Mouse (Mus musculus) midbrain, embryonic 15.5 days (tissue): Measurements from ENCODE around the gene H2-M5. TPM values are rescaled to one million over a fixed set of nuclear protein-coding genes. Genes with fewer than 3 reads are reported as not detected.
A peak's percentile ranks its signal among the peaks of the same experiment; 100 is the strongest.

Source experiments
- ATAC-seq: fragments of 200-750 bp; cut with Nextera tagmentation; replicated peaks from 2 replicates; pipeline ENCODE4 v1.8.0; 2017; ENCODE audit warnings: moderate TSS enrichment
- H3K27ac ChIP-seq: fragments of 300-500 bp; sonication (generic); 2 replicates; pipeline ENCODE4 v1.5.1; 2015; ENCODE audit warnings: mild to moderate bottlenecking, inconsistent platforms
- H3K27me3 ChIP-seq: fragments of 300-500 bp; sonication (generic); replicated peaks from 2 replicates; pipeline ENCODE4 v1.6.1; 2015; ENCODE audit warnings: inconsistent platforms
- H3K36me3 ChIP-seq: fragments of 300-500 bp; sonication (generic); replicated peaks from 2 replicates; pipeline ENCODE4 v1.6.1; 2015; ENCODE audit warnings: inconsistent platforms
- H3K4me1 ChIP-seq: fragments of 300-500 bp; sonication (generic); 2 replicates; pipeline ENCODE4 v1.6.1; 2015; ENCODE audit warnings: inconsistent platforms
- H3K4me2 ChIP-seq: fragments of 300-500 bp; sonication (generic); 2 replicates; pipeline ENCODE4 v1.6.1; 2015; ENCODE audit warnings: inconsistent platforms, mild to moderate bottlenecking, moderate library complexity
- H3K4me3 ChIP-seq: fragments of 300-500 bp; sonication (generic); 2 replicates; pipeline ENCODE4 v1.5.1; 2015; ENCODE audit warnings: mild to moderate bottlenecking, inconsistent platforms
- H3K9ac ChIP-seq: fragments of 300-500 bp; sonication (generic); 2 replicates; pipeline ENCODE4 v1.6.1; 2015; ENCODE audit warnings: mild to moderate bottlenecking, inconsistent platforms
- H3K9me3 ChIP-seq: fragments of 300-500 bp; sonication (generic); 2 replicates; pipeline ENCODE4 v1.6.1; 2016; ENCODE audit warnings: inconsistent platforms
- WGBS: fragments of 180-500 bp; shearing (Covaris S2); methylation state at CpG from one replicate; pipeline ENCODE4 v1.1.7; 2015; ENCODE audit warnings: mixed read lengths; 5-methylcytosine and 5-hydroxymethylcytosine counted together
- polyA plus RNA-seq: library from polyadenylated mRNA; unstranded; fragments of >200 nt; fragmentation: Nextera tagmentation; extraction: Ambion mirVana; gene quantifications from 2 replicates; pipeline ENCODE4 v1.2.1, GENCODE M21; 2015

Gene H2-M5
- polyA plus RNA-seq, 1 experiment from 2014 or later = 3.8 TPM

GRCm38 (mm10) chr17:36957999-36958743 is 31.2 kb downstream of the H2-M5 start, which contains the start of the genes Znrd1 and Znrd1as:
Gene Znrd1, minus strand, starts transcription at chr17:36958559.
Gene Znrd1as, plus strand, starts transcription at chr17:36958592.
- H3K27me3 ChIP-seq = no peaks in the 10 kb centered on the region
- peak within 1 kb of the TSS; percentile 66 for H3K9ac ChIP-seq
- under 1% methylated on average over 46 of the region's 46 CpGs for WGBS
- no peaks in the 10 kb centered on the region for H3K9me3 ChIP-seq
- H3K4me1 ChIP-seq = peaks cover 27% of the 10 kb centered on the region
- ATAC-seq = peak; percentile 97
- peak within 1 kb of the TSS; percentile 80 for H3K27ac ChIP-seq
- H3K4me2 ChIP-seq = peak within 1 kb of the TSS; percentile 84
- H3K4me3 ChIP-seq = peak within 1 kb of the TSS; percentile 67
- H3K36me3 ChIP-seq = peaks cover 10% of the 10 kb centered on the region; the same call in 1 of the 2 replicates

DNA sequence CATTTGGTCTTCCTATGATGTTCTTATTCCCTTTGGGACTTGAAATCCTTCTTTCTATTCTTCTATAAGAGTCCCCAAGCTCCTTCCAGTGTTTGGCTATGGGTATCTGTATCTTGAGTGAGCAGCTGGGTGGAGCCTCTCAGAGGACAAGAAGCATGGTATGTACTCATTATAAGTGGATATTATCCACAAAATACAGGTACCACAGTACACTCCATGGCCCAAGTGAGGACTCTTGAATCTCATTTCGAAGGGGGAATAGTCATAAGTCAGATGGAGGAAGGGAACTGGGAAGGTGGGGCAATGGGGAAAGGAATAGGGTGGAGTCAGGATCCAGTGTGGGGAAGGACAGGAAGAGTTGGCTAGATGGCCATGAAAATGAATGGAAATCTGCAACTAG is 36.3 kb downstream of the H2-M5 start:
- Histone ChIP-seq H3K9ac (no peak overlapping the region), H3K36me3 (peaks cover 18% of the 10 kb centered on the region), H3K27ac (no peak overlapping the region), H3K4me2 (no peak overlapping the region), H3K9me3 (no peaks in the 10 kb centered on the region), H3K4me1 (peaks cover 32% of the 10 kb centered on the region), H3K27me3 (no peaks in the 10 kb centered on the region), H3K4me3 (no peak overlapping the region)
- ATAC-seq = no peak
- WGBS = 91% methylated on average over 1 of the region's 1 CpGs

DNA sequence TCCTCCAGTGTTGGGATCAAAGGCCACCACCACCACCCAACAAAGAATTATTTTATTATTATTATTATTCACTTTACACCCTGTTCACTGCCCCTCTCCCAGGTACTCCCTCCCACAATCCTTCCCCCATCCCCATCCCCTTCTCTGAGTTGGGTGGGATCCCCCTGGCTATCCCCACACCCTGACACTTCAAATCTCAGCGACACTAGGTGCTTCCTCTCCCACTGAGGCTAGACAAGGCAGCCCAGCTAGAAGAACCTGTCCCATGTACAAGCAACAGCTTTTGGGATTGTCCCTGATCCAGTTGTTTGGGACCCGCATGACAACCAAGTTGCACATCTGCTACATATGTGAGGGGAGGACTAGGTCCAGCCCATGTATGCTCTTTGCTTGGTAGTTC is 36.7 kb downstream of the H2-M5 start:
- peaks cover 32% of the 10 kb centered on the region for H3K4me1 ChIP-seq
- no peaks in the 10 kb centered on the region for H3K9me3 ChIP-seq
- H3K4me3 ChIP-seq = no peak overlapping the region
- H3K4me2 ChIP-seq = no peak overlapping the region
- H3K27ac ChIP-seq = no peak overlapping the region
- H3K27me3 ChIP-seq = no peaks in the 10 kb centered on the region
- WGBS = 92% methylated on average over 2 of the region's 2 CpGs
- no peak for ATAC-seq
- H3K9ac ChIP-seq = no peak overlapping the region
- peaks cover 18% of the 10 kb centered on the region for H3K36me3 ChIP-seq

- H3K27me3 ChIP-seq = no peaks in the 10 kb centered on the region
- peaks cover 11% of the 10 kb centered on the region for H3K36me3 ChIP-seq
- H3K27ac ChIP-seq = peak within 1 kb of the TSS; percentile 89
- WGBS = 1% methylated on average over 36 of the region's 36 CpGs
- H3K4me1 ChIP-seq = peaks cover 29% of the 10 kb centered on the region
- peak; percentile 96 for ATAC-seq
- peak within 1 kb of the TSS; percentile 70 for H3K4me2 ChIP-seq
- H3K9me3 ChIP-seq = no peaks in the 10 kb centered on the region
- peak within 1 kb of the TSS; percentile 60 for H3K9ac ChIP-seq
- H3K4me3 ChIP-seq = peak within 1 kb of the TSS; percentile 61
Observed at GRCm38 (mm10) chr17:36950981-36951947, 38.1 kb downstream of the H2-M5 start, which contains the start of gene Ppp1r11. Gene Ppp1r11, minus strand, starts transcription at chr17:36951741.

DNA sequence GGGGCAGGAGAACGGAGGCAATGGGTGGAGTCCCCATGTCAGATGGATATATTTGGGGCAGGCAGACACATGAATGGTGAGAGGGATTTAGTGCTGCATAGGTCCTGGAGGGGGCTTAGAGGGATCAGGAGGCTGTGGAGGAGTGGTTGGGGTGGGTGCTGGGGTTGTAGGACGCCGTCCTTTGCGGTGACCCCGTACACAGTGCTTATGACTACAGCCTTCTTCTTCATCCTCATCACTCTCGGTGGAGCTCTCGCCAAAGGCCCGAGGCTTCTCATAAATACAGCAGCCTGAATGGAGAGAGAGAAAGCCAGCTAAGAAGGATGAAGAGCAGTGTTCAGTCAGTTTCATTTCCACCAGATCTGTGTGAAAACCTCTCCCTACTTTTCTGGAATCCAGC is 40.1 kb downstream of the H2-M5 start:
- Histone ChIP-seq H3K4me2 (no peak overlapping the region), H3K27me3 (peaks cover 11% of the 10 kb centered on the region), H3K4me3 (no peak overlapping the region), H3K27ac (no peak overlapping the region), H3K9me3 (no peaks in the 10 kb centered on the region), H3K9ac (no peak overlapping the region), H3K36me3 (peaks cover 8% of the 10 kb centered on the region; the same call in 1 of the 2 replicates), H3K4me1 (peaks cover 27% of the 10 kb centered on the region)
- no peak for ATAC-seq
- 91% methylated on average over 8 of the region's 8 CpGs for WGBS

- WGBS = 92% methylated on average over 1 of the region's 1 CpGs
- Histone ChIP-seq H3K27ac (no peak overlapping the region), H3K4me3 (no peak overlapping the region), H3K36me3 (peaks cover 8% of the 10 kb centered on the region; the same call in 1 of the 2 replicates), H3K9ac (no peak overlapping the region), H3K4me1 (peaks cover 29% of the 10 kb centered on the region), H3K9me3 (no peaks in the 10 kb centered on the region), H3K4me2 (no peak overlapping the region), H3K27me3 (peaks cover 19% of the 10 kb centered on the region)
- ATAC-seq = no peak
Observed at GRCm38 (mm10) chr17:36948286-36948685, 41.1 kb downstream of the H2-M5 start.

- ATAC-seq = peak; percentile 55
- peak overlapping the region; percentile 77 for H3K27ac ChIP-seq
- H3K27me3 ChIP-seq = peaks cover 29% of the 10 kb centered on the region
- no peaks in the 10 kb centered on the region for H3K9me3 ChIP-seq
- under 1% methylated on average over 60 of the region's 62 CpGs for WGBS
- peaks cover 8% of the 10 kb centered on the region; the same call in 1 of the 2 replicates for H3K36me3 ChIP-seq
- H3K9ac ChIP-seq = peak overlapping the region; percentile 66
- H3K4me3 ChIP-seq = peak overlapping the region; percentile 51
- H3K4me1 ChIP-seq = peaks cover 39% of the 10 kb centered on the region
- H3K4me2 ChIP-seq = peak overlapping the region; percentile 87
Observed at GRCm38 (mm10) chr17:36947051-36947819, 42.1 kb downstream of the H2-M5 start.

DNA sequence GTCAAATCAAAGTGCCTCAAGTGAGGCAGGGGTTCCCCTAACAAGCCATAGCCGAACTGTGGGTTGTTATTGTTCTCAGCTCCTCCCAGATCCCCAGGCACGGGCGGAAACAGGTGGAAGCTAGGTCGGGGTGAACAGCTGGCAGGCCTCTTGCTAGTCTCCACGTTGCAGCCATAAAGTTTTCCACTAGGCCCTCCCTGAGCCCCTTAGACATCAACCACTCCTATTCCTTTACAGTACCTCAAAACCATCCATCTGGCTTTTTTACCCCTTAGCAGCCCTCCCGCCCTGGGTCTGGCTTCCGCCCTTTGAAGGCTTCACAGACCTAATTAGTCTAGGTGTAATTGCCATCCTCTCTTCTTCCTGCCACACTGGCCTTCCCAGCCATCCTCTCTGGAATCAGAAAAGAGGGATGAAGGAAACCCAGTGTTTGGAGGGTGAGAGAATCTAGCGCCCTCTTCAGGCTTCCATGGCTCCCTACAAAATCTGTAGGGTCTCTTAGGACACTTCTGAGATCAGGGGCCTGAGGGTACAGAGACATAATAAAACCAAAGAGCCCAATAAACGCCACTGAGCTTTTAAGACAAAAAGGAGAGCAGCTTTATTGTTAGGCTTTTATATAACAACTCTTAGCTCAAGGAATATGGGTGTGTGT is 45.1 kb downstream of the H2-M5 start:
- peaks cover 47% of the 10 kb centered on the region for H3K27me3 ChIP-seq
- H3K9me3 ChIP-seq = no peaks in the 10 kb centered on the region
- H3K4me2 ChIP-seq = no peak overlapping the region
- H3K4me3 ChIP-seq = no peak overlapping the region
- 31% methylated on average over 9 of the region's 9 CpGs for WGBS
- peaks cover 6% of the 10 kb centered on the region; the same call in 1 of the 2 replicates for H3K36me3 ChIP-seq
- H3K9ac ChIP-seq = no peak overlapping the region
- no peak overlapping the region for H3K27ac ChIP-seq
- ATAC-seq = no peak
- H3K4me1 ChIP-seq = peaks cover 27% of the 10 kb centered on the region

GRCm38 (mm10) chr17:36943691-36944090 is 45.6 kb downstream of the H2-M5 start:
- H3K4me1 ChIP-seq = peaks cover 27% of the 10 kb centered on the region
- H3K9me3 ChIP-seq = no peaks in the 10 kb centered on the region
- H3K4me3 ChIP-seq = peak overlapping the region; percentile 41
- no peak overlapping the region for H3K9ac ChIP-seq
- no peak for ATAC-seq
- peaks cover 47% of the 10 kb centered on the region for H3K27me3 ChIP-seq
- no peak overlapping the region for H3K27ac ChIP-seq
- WGBS = 22% methylated on average over 5 of the region's 5 CpGs
- H3K36me3 ChIP-seq = peaks cover under 1% of the 10 kb centered on the region; the same call in 1 of the 2 replicates
- peak overlapping the region; percentile 72 for H3K4me2 ChIP-seq

DNA sequence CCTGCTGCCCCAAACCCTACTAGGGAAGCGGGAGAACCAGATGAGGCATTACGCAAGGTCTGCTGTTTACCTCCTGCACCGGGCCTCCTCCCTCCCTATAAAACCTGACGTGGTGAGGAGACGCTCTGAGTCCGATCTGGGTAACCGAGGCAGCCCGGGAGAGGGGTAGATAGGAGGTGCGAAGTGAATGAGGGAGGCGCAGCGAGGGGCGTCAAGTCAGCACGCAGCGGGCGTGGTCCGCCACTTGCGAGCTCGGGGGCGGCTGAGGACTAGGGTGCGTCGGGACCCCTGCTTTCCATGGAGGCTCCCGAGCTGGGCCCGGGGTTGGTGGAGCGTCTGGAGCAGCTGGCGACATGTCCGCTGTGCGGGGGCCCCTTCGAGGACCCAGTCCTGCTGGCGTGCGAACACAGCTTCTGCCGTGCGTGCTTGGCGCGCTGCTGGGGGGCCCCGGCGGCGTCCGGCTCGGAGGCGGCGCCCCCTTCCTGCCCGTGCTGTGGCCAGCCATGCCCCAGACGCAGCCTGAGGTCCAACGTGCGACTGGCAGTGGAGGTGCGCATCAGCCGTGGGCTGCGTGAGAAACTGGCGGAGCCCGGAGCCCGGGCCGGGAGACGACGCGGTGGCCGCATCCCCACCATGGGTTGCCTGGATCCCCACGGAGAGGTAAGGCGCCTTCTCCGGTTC is 46.4 kb downstream of the H2-M5 start, which contains the start of gene Rnf39:
Gene Rnf39, plus strand, starts transcription at position 128 of the 681 bp plus-strand sequence.
- WGBS = 2% methylated on average over 59 of the region's 59 CpGs
- 0 out of 2 replicates have a peak, but pooled peaks have one; percentile 6 for ATAC-seq
- H3K9ac ChIP-seq = peak within 1 kb of the TSS; percentile 38
- peak within 1 kb of the TSS; percentile 72 for H3K4me2 ChIP-seq
- peaks cover 27% of the 10 kb centered on the region for H3K4me1 ChIP-seq
- H3K4me3 ChIP-seq = peak within 1 kb of the TSS; percentile 41
- no peaks in the 10 kb centered on the region for H3K9me3 ChIP-seq
- no peaks in the 10 kb centered on the region for H3K36me3 ChIP-seq
- H3K27ac ChIP-seq = no peak within 1 kb of the TSS
- peaks cover 47% of the 10 kb centered on the region for H3K27me3 ChIP-seq
